Mouse (Mus musculus) heart, adult 18-20 months (tissue): Measurements from ENCODE around the gene Map9. TPM values are rescaled to one million over a fixed set of nuclear protein-coding genes. Genes with fewer than 3 reads are reported as not detected.
"Not testable (repeated sequence)": the region's sequence is repeated elsewhere in the genome, so short reads cannot be mapped to it uniquely, and the experiment has no call there.

Experiments
- DNase-seq, 2 experiments: peaks; one replicate each; pipeline ENCODE4 v3.0.0; 2021 to 2022; ENCODE audit warnings: mixed read lengths in 1 of 2
- total RNA-seq, 2 experiments: library from RNA; stranded (reverse); gene quantifications; 2 replicates each; pipeline ENCODE4 v1.2.3; 2021

Gene Map9
- total RNA-seq, 2 experiments from 2014 or later: 1.2 to 1.5 TPM

DNA sequence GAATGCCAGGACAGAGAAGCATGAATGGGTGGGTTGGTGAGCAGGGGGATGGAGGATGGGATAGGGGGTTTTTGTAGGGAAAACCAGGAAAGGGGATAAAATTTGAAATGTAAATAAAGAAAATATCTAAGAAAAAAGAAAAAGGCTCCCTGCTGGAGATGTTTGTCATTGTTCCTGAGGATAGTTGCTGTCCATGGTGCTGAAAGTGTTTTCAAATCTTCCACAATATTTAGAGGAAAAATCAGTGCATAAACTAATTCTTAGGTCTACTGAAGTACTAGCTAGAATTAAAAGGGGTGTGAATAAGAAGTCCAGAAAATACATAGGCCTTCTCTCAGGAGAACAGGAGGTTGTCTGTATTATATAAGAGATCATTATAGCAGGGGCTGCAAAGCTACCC is 54.6 kb downstream of the Map9 start:
- peak in 1 of 2 experiments; percentile 13 for DNase-seq

DNA sequence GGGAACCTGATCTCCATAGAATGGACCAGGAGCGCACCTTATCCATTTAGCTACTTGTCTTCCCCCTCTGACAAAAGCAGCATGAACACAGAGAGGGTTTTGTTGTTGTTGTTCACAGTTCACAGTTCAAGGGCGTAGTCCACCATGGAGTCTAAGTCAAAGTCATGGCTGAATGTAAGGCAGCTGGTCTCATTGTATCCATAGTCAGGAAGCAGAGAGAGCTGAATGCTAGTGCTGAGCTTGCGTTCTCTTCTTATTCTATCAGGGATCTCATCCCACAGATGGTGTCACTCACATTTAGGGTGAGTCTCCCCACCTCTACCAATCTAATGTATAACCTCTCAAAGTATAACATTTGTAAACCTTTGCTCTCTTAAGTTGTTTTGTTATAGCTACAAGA is 60.1 kb downstream of the Map9 start:
- DNase-seq: no peak

DNA sequence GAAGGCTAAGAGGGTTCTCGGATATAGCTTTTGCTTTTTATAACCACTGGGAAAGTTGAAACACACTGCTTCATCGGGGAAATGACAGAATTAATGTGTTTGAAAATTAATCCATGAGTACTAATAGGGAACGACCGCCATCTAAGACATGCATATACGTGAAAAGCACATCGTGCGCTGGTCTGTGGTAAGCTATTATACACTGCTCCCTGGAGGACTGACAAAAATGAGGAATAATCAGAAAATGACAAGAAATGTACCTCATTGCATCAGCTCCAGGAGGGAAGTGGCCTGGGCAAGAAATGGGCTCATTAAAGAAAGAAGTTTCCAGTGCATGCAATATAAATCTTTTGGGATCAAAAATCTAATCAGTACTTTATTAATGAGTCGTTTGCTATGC is 77.5 kb downstream of the Map9 start:
- DNase-seq: no peak

DNA sequence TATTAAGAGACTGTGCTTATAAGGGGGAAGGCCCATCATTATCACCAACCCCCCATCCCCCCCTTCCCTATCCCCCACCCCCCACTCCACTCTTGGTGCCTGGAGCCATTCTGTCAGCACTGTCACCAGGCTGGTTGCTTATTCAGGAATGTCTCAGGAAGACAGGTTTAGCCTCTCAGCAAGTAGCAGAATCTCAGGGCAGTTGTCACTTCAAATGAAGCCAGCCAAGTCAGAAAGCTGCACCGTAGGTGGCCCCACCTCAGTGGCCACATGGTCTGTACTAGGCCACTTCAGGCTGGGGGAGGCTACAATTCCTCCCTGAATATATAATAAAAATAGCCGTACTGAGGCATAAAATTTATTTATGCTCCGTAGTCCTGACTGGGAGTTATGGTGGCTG is 83.1 kb downstream of the Map9 start:
- no peak for DNase-seq

DNA sequence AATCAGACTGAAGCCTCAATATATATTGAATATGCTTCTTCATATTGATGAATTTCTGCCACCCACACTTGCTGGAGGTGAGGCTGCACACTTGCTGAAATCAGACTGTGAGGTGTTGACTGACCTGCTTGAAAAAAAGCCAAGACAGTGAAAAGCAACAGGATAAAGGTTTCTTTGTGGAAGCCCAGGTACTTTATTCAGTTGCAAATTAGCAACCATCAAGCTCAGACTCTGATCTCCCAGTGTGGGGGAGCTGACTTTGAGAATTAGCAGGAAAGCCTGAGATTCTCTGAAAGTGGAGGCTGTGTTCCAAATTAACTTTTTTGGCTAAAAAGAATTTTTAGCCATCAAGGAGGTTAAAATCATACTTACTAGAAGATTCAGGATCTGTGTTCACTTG is 83.8 kb downstream of the Map9 start:
- DNase-seq: not testable (repeated sequence)

Other genes with a start within 250 kb of the Map9 start
- 10 to 100 TPM; 15.0 to 16.4 TPM for gene Gucy1a1, start 212.3 kb upstream of the Map9 start, total RNA-seq
- not detected for gene Npy2r, start 190.0 kb downstream of the Map9 start, total RNA-seq